ENCODE assay signal across 8 mouse cellular contexts in genomic region chr1:24107378-24107777, GRCm38 (mm10). TPM values are rescaled to one million over a fixed set of nuclear protein-coding genes. Genes with fewer than 3 reads are reported as not detected.
DNase-seq lines count a peak whose midpoint lies in the region; ATAC-seq lines count a peak whose summit lies in the region.

No protein-coding gene starts in this region.

- H3K9me3 ChIP-seq in midbrain, embryonic 11.5 days (ENCODE audit: control insufficient read depth, low read length), result no peaks in the 10 kb centered on the region

- no peaks in the 10 kb centered on the region for H3K27me3 ChIP-seq in midbrain, embryonic 11.5 days (ENCODE audit: control insufficient read depth, insufficient read depth, low read length)

- H3K9ac ChIP-seq in midbrain, embryonic 11.5 days (ENCODE audit: low read length), result no peak overlapping the region

- no peak overlapping the region for H3K4me2 ChIP-seq in midbrain, embryonic 11.5 days

- no peak overlapping the region for H3K27ac ChIP-seq in midbrain, embryonic 11.5 days (ENCODE audit: low read depth, low read length)

- peak; percentile 16 to 25 for DNase-seq in cerebellum, adult 18-20 months
- DNase-seq in cerebellum, adult 9-10 months, result no peak
- peak; percentile 45 for DNase-seq in testis, postnatal 10 days (ENCODE audit: low spot score)
- DNase-seq in testis, postnatal 14 days (ENCODE audit: low spot score), result no peak
- DNase-seq in kidney, postnatal 4 days, result peak; percentile 12 to 32
- DNase-seq in midbrain, embryonic 11.5 days (ENCODE audit: low spot score, missing footprints), result no peak
- DNase-seq in adipocyte (ENCODE audit: low spot score), result no peak
- DNase-seq in thymus, postnatal 0 days (ENCODE audit: low spot score), result no peak

- no peaks in the 10 kb centered on the region for H3K4me1 ChIP-seq in midbrain, embryonic 11.5 days (ENCODE audit: control insufficient read depth, insufficient read depth, low read length)

- 45% methylated on average over 11 of the region's 11 CpGs for WGBS in midbrain, embryonic 11.5 days

- no peaks in the 10 kb centered on the region for H3K36me3 ChIP-seq in midbrain, embryonic 11.5 days (ENCODE audit: control insufficient read depth, insufficient read depth, low read length)

- ATAC-seq in midbrain, embryonic 11.5 days (ENCODE audit: low FRiP score), result peak; percentile 86

- no peak overlapping the region for H3K4me3 ChIP-seq in midbrain, embryonic 11.5 days (ENCODE audit: low read depth, low read length)

RNA-seq across cellular contexts. Expression of gene Fam135a, which starts 7.2 kb away (rescaled TPM):
- polyA plus RNA-seq in midbrain, embryonic 11.5 days (2014; fragmentation: Nextera tagmentation; extraction: Ambion mirVana), result 32.8 and 39.2 TPM in 2 replicates
- 2.6 TPM in 2 replicates for polyA plus RNA-seq in thymus, postnatal 0 days (2015; fragmentation: Nextera tagmentation; extraction: Ambion mirVana)

Comparison
In these comparisons a context has a peak if more than half of its experiments do, and no peak if none do; other contexts are left out.
1. DNase-seq: peak in cerebellum, adult 18-20 months (2 of 2), testis, postnatal 10 days (single experiment) and kidney, postnatal 4 days (2 of 2); none in cerebellum, adult 9-10 months (single experiment), testis, postnatal 14 days (single experiment), midbrain, embryonic 11.5 days (single experiment), adipocyte (single experiment) and thymus, postnatal 0 days (single experiment).